Mouse (Mus musculus): ENCODE data around the gene 9230110F15Rik. TPM values are rescaled to one million over a fixed set of nuclear protein-coding genes. Genes with fewer than 3 reads are reported as not detected.

Gene 9230110F15Rik
- total RNA-seq (2023) = not detected

GRCm38 (mm10) chr9:35844050-35844449, at the start of gene 9230110F15Rik:
Gene 9230110F15Rik, minus strand, starts transcription at chr9:35844150.

DNA sequence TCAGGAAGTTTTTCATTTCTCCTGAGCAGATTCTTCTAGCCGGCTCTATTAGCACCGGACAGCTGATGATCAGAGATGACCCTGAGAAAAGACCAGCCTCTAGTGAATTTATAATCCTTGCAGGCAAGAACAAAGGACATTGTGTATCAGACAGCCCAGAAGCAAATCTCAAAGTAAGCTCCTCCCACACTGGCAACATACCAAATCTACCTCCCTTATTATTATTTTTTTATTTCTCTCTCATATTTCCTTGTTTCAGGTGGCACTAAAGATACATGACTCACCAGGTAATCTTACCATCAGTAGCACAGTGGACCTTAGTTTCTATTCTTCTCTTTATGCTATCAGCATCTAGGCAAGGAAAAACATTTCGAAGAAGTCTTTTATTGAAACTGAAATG, 53.9 kb downstream of the 9230110F15Rik start, which contains the start of the genes Gm27235 and D730048I06Rik:
TSS of gene Gm27235 (minus strand) at position 101 of the 400 bp plus-strand sequence.
TSS of gene D730048I06Rik (minus strand) at position 112 of the 400 bp plus-strand sequence.

Other genes starting within 250 kb of the 9230110F15Rik start
- gene Pate4, start 232.2 kb downstream of the 9230110F15Rik start, total RNA-seq (2023) = not detected
- gene Pate3, start 195.9 kb downstream of the 9230110F15Rik start, total RNA-seq (2023) = not detected
- gene Pate1, start 156.8 kb downstream of the 9230110F15Rik start, total RNA-seq (2023) = not detected
- not detected for gene Gm17677, start 103.1 kb downstream of the 9230110F15Rik start, total RNA-seq (2023)
- gene Gm17727, start 66.0 kb downstream of the 9230110F15Rik start, total RNA-seq (2023) = not detected
- not detected for gene Gm27235, start 54.0 kb downstream of the 9230110F15Rik start, total RNA-seq (2023)
- not detected for gene D730048I06Rik, start 54.0 kb downstream of the 9230110F15Rik start, total RNA-seq (2023)
- not detected for gene 9230113P08Rik, start 64.3 kb upstream of the 9230110F15Rik start, total RNA-seq (2023)

Measured in CD4-positive naive resting alpha-beta T cell, adult 57 days (primary cell).